Mouse (Mus musculus): ENCODE measurements around the gene Ttc28.

- TF ChIP-seq CTCF (IDR thresholded peaks at IDR 0.05; ENCODE audit: extremely low read depth, insufficient read depth, insufficient read length, insufficient replicate concordance) (no peak), POLR2A (IDR thresholded peaks at IDR 0.05; ENCODE audit: low read depth, low read length) (no peak)
Observed at GRCm38 (mm10) chr5:111162857-111163256, 283.3 kb downstream of the Ttc28 start.

All from spleen, adult 2 months (tissue).